Mouse (Mus musculus) lung, adult 2 months (tissue): ENCODE results near the gene Zfp280c.

ENCODE experiments used
- CTCF ChIP-seq: fragments of 200-500 bp; IDR thresholded peaks from 2 replicates; pipeline ENCODE4 v1.5.1; 2011; ENCODE audit warnings: mild to moderate bottlenecking, low read length, control low read depth; ENCODE audit not compliant: insufficient read depth
- POLR2A ChIP-seq: fragments of 200-500 bp; IDR thresholded peaks from 2 replicates; pipeline ENCODE4 v1.6.1; 2011; ENCODE audit warnings: low read depth, mild to moderate bottlenecking, control low read depth, low read length, borderline replicate concordance; ENCODE audit errors: extremely low read depth

GRCm38 (mm10) chrX:48526435-48526834 is 67.9 kb downstream of the Zfp280c start:
- TF ChIP-seq POLR2A, result no peak
- no peak for TF ChIP-seq CTCF
